Mouse (Mus musculus) kidney, adult 18-20 months (tissue): ENCODE measurements around the gene AI467606.
"Not testable (repeated sequence)": the region's sequence is repeated elsewhere in the genome, so short reads cannot be mapped to it uniquely, and the experiment has no call there.

Experiments used
- DNase-seq: peaks from one replicate; pipeline ENCODE4 v3.0.0; 2021

Gene AI467606

GRCm38 (mm10) chr7:127091114-127091896, at the start of gene AI467606:
AI467606 (plus strand) TSS chr7:127091359.
- no peak for DNase-seq

- DNase-seq, result peak; percentile 91
Observed at GRCm38 (mm10) chr7:127041851-127042672, 49.1 kb upstream of the AI467606 start, which contains the start of gene Kif22. Kif22 (minus strand) TSS chr7:127042471.

DNA sequence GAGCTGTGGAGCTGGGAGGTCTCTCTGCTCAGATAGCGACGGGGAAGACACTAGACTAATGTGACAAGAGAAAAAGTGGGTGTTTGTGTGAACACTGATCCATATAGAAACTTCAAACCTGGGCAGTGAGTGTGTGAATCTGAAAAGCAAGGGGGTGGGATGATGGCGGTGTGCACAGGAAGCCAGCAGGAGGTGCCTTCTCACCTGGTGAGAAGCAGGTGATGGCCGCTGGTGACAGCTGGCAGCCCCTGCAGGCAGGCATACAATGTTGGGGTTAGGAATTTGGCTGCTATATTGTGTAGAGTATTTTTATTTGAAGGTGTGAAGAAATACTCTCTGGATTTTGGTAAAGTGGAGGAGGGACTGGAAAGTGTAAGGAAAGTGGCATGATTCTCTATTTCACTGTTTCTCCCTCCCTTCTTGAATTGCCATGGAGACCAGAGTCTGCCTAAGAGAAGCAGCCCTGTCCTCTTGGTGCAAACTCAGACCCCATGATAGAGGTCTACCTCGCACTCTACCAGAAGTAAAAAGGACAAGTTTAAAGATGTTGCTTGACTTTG, 36.1 kb upstream of the AI467606 start:
- DNase-seq, result no peak

DNA sequence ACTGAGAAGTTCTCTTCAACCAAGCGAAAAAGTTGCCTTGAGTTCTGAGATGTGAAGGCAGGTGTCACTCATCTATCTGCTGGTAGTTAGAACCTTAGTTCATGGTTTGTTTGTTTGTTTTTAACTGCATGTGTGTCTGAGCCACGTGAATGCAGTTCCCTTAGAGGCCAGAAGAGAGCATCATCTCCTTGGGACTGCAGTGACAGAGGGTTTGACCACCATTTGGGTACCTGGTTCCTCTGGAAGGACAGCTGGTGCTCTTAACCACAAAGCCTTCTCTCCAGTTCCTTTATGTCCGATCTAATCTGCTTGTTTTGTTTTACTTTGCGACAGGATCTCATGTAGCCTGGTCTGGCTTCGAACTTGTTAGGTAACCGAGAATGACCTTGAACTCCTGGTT, 25.6 kb upstream of the AI467606 start:
- no peak for DNase-seq

- no peak for DNase-seq
Observed at GRCm38 (mm10) chr7:127066317-127066716, 24.8 kb upstream of the AI467606 start.

GRCm38 (mm10) chr7:127070871-127071413, 20.2 kb upstream of the AI467606 start:
- DNase-seq, result no peak

DNA sequence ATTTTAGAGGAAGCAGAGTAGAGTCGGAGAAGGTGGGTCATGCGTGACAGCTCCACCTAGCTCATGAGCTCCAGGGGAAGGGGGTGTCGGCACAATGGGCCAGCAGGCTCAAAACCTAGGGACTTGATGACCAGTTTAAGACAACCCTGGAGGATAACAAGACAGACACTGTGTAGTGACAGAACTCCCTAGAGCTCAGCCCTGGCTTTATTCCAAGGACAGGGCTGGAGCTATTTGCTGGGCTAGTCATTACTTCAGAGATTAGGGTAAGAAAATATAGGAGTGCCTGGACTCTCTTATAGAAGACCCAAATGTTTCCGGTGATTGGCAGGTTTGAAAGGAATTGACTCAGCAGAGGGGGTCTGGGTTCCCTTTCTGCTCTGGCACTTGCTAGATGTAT, 17.9 kb upstream of the AI467606 start:
- DNase-seq, result no peak

DNA sequence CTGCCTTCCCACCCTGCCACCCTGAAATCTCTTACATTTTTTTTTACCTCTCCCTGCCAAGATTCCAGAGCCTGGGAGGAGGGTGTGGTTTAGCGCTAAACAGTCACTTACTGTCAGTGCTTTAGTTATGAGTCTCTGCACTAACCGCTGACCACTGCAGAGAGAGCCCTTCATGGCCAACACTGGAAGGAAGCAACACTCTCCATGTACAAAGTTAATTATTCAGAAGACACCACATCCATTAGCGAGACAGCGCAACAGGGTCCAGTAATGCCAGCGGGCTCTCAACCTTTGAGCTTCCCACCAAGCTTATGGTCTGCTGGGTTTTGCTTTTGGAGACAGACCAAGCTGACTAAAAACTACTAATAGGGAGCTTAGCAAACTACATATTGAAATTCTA, 15.0 kb upstream of the AI467606 start:
- DNase-seq, result peak; percentile 35

DNA sequence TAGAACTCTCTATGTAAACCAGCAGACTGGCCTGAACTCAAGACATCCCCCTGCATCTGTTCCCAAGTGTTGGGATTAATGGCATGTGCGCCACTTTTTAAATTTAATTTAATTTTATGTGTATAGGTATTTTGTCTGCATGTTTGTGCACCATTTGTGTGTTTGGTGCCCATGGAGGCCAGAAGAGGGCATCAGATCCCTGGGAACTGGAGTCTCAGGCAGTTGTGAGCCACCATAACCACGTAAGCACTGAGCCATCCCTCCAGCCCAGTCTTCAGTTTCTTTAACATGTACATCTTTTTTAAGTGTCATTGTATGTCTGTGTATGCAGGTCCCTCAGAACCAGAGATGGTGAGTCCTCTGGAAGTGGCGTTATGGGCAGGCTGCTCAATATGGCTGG, 13.5 kb upstream of the AI467606 start:
- DNase-seq, result no peak

GRCm38 (mm10) chr7:127080045-127080444, 11.1 kb upstream of the AI467606 start:
- DNase-seq, result no peak

DNA sequence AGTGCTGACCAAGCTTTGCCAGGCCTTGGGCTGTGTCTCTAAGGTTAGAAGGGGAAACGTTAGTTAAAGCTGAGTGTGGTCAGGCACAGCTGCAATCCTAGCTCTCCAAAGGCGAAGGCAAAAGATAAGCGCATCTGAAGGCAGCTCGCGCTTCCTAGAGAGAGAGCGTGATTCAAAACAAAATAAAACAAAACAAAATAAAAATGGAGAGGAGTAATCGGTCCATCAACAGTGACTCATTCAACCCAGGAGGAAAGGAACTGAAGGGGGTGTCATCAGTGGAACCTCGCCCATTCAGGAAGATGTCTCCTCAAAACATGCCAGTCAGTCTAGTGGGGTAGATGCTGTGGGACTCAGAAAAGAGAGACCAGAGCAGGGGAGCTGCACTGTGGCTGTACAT, 8.9 kb upstream of the AI467606 start:
- DNase-seq, result no peak

- no peak for DNase-seq
Observed at GRCm38 (mm10) chr7:127082995-127083394, 8.2 kb upstream of the AI467606 start.

GRCm38 (mm10) chr7:127083689-127084088, 7.5 kb upstream of the AI467606 start:
- no peak for DNase-seq

DNA sequence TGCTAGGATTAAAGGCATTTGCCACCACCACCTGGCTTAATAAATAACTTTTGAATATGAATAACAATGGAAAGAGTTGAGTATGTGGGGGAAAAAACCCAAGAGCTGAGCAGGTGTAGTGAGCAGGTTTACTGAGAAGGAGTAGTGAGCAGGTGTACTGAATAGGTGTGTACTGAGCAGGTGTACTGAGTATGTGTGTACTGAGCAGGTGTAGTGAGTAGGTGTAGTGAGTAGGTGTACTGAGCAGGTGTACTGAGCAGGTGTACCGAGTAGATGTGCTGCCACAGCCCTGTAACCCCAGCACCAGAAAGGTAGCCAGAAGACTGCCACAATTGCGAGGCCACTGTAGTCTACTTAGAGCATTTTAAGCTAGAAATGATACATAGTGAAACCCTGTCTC, 6.4 kb upstream of the AI467606 start:
- no peak for DNase-seq

DNA sequence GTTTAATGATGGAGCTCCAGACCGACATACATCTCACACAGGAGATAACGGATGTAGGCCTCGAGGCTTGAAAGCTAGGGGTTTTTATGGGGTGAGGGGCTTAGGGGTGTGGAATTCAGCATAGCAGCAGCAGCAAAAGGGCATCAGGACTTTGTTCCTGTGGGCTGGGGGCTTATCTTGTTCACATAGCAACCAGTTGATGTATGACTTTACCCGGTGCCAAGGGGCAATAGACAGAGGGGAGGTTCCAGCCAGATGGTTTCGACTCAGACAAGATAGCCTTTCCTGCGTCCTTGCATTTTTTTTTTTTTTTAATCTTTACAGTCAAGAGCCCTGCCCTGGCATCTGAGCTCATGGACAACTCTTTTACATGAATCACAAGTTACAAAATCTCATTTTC, 5.4 kb upstream of the AI467606 start:
- DNase-seq, result not testable (repeated sequence)

GRCm38 (mm10) chr7:127087278-127088010, 3.7 kb upstream of the AI467606 start, which contains the start of gene Zg16:
Zg16 (minus strand) TSS chr7:127087328.
- DNase-seq, result not testable (repeated sequence)

DNA sequence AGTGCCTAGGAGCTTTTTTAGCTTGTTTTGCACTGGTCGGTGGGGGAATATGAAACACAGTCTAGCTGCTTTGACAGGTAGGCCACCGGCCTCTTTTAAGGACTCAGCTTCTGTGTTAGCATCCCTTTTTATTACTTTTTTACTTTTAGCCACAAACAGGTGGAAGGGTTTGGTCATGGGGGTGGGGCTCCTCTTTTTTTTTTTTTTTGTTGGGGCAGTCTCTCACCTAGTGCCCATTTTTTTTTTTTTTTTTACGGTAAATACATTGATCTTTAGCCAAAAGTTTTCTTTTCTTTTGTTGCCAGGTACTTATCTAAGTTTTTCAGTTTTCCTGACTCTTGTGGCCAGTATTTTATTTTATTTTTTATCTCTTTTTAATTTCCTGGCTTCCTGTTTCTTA, 3.1 kb upstream of the AI467606 start:
- no peak for DNase-seq

DNA sequence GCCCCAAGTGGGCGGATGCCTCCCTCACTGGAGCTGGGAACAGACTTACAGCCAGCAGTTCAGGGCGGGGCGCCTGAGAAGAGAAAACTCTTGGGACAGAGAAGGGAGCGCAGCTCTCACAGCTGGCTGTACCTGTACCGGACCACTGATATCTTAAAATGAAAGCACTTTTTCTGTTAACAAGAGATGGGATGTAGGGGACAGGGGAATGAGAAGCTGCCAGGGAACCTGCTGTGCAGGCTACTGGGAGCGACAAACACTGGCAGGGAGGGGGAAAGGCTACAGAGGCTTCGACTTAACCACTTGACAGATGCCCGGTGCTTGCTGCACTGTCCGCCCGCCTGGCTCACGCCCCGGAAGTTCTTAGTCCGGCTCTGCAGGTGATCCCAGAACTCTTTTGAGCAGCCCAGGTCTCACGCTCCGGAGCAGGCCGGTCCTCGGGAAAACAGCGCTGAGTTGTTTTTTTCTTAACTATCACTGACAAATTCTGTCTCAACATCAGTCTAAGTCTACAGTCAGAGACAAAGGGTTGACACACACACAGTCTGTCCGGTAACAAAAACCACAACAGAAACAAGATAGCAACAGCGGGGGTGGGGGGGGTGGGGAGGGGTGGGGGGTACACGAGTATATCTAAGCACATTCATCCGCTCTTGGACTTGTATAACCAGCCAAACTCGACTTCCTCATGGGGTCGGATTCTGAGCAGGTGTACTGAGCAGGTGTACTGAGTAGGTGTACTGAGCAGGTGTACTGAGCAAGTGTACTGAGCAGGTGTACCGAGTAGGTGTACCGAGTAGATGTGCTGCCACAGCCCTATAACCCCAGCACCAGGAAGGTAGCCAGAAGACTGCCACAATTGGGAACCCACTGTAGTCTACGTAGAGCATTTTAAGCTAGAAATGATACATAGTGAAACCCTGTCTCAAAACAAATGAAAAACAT, 2.0 kb upstream of the AI467606 start:
- DNase-seq, result no peak

DNA sequence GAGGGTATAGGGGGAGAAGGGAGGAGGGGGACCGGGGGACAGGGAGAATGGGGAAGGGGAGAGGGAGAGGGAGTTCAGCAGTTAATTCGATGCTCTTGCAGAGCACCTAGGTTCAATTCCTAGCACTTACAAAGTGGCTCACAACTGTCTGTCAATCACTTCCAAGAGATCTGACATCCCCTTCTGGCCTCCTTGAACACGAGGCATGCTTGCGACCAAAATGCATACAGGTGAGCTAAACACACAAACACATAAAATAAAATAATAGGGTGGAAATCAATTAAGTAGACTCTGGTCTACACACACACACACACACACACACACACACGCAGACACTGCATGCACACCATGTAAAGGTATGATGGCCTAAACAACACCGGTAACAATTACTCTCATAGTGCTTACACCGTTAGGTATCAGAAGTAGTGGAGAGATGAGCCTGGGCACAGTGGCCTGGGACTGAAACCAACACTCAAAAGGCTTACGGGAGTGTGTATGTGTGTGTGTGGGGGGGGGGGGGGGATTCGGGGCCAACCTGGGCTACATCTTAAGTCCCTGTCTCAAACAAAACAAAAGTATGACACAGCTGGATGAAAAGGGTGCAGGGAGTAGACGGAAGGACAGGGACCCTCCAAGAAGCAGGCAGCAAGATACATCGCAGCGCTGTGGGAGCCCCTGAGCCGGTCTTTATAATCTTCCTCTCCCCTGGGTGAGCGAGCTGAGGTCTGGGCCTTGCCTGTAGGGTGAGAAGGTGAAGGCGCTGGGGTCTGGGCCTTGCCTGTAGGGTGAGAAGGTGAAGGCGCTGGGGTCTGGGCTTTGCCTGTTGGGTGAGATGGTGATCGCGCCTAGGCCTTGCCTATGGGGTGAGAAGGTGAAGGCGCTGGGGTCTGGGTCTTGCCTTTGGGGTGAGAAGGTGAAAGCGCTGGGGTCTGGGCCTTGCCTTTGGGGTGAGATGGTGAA, 725 bp upstream of the AI467606 start:
- DNase-seq, result no peak

DNA sequence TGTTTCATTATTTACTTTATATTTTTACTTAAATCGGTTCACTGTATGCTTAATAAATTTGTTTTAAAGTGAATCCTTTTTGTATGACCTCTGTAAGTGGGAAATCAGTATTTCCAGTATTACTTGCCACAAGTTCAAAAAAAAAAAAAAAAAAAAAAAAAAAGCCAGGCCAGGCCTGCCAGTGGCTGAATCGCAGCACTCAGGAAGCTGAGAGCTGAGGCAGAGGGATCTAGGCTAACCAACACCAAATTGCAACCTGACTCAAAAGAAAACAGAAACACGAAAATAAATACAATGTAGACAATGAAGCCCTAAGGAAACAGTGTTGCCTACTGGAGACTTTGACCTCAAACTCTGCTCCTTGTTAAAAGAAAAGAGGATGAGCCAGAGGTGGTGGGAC, 2.8 kb downstream of the AI467606 start:
- DNase-seq, result no peak
